Mouse (Mus musculus) CH12.LX (cell line): Measurements from ENCODE around the gene Kcne4.

ENCODE experiments used
- BHLHE40 ChIP-seq: IDR thresholded peaks from 2 replicates; pipeline ENCODE4 v1.6.1; 2011; ENCODE audit warnings: mild to moderate bottlenecking, low read depth, low read length, improper control_type of control experiment
- CTCF ChIP-seq, 2 experiments: IDR thresholded peaks in 1 of 2; conservative IDR thresholded peaks in 1 of 2; 2 replicates each; pipeline ENCODE4 v1.5.1; 2011 to 2012; ENCODE audit warnings: low read depth in 2 of 2, low read length in 2 of 2, improper control_type of control experiment in 1 of 2, inconsistent platforms in 1 of 2, mild to moderate bottlenecking in 1 of 2, moderate library complexity in 1 of 2
- EP300 ChIP-seq: IDR thresholded peaks from 2 replicates; pipeline ENCODE4 v1.6.1; 2011; ENCODE audit warnings: low read length, improper control_type of control experiment
- ETS1 ChIP-seq: conservative IDR thresholded peaks from 2 replicates; pipeline ENCODE4 v1.6.1; 2012; ENCODE audit warnings: low read depth, mild to moderate bottlenecking, inconsistent platforms, low read length, improper control_type of control experiment, moderate library complexity
- HCFC1 ChIP-seq: IDR thresholded peaks from 2 replicates; pipeline ENCODE4 v1.6.1; 2012; ENCODE audit warnings: low read depth, mild to moderate bottlenecking, inconsistent platforms, low read length, improper control_type of control experiment
- IRF4 ChIP-seq: IDR thresholded peaks from 2 replicates; pipeline ENCODE4 v1.6.1; 2014; ENCODE audit warnings: low read depth, mild to moderate bottlenecking, inconsistent platforms, low read length, improper control_type of control experiment
- MEF2A ChIP-seq: IDR thresholded peaks from 2 replicates; pipeline ENCODE4 v1.6.1; 2014; ENCODE audit warnings: low read depth, mild to moderate bottlenecking, inconsistent platforms, low read length, improper control_type of control experiment, borderline replicate concordance
- NELFE ChIP-seq: IDR thresholded peaks from 2 replicates; pipeline ENCODE4 v1.6.1; 2011; ENCODE audit warnings: low read depth, low read length, improper control_type of control experiment
- POLR2A ChIP-seq: IDR thresholded peaks from 2 replicates; pipeline ENCODE4 v1.6.1; 2011; ENCODE audit warnings: low read depth, mild to moderate bottlenecking, improper control_type of control experiment, low read length
- USF1 ChIP-seq: IDR thresholded peaks from 2 replicates; pipeline ENCODE4 v1.6.1; 2014; ENCODE audit warnings: low read depth, mild to moderate bottlenecking, inconsistent platforms, low read length, improper control_type of control experiment
- ZC3H11A ChIP-seq: IDR thresholded peaks from 2 replicates; pipeline ENCODE4 v1.6.1; 2012; ENCODE audit warnings: low read depth, mild to moderate bottlenecking, inconsistent platforms, low read length, improper control_type of control experiment
- ZKSCAN1 ChIP-seq: IDR thresholded peaks from 2 replicates; pipeline ENCODE4 v1.6.1; 2012; ENCODE audit warnings: low read depth, inconsistent platforms, low read length, improper control_type of control experiment, borderline replicate concordance
- ZNF384 ChIP-seq: IDR thresholded peaks from 2 replicates; pipeline ENCODE4 v1.6.1; 2012; ENCODE audit warnings: low read depth, low read length, improper control_type of control experiment, inconsistent platforms

DNA sequence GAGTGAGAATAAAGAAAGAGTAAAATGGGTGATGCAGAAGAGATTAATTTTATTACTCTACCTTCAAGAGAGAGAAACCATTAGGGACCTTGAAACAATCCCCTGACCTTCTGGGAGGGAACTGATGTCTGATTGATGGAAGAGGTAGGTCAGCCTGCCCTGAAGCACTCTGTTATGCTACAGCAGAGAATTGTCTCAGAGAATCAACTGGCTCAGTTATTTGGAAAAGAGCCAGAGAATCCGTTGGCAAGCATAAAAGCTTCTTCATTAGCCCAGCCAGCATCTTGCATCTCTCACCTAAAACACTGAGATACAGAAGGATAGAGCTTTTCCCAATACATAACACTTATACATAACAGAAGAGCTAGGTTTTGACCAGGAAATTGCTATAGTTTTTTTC lies 26.8 kb upstream of the Kcne4 start:
- TF ChIP-seq BHLHE40 (no peak), IRF4 (no peak), POLR2A (no peak), ZKSCAN1 (no peak), ZNF384 (no peak), USF1 (no peak), CTCF (conservative IDR thresholded peaks at IDR 0.05 in 1 of 2, IDR thresholded peaks at IDR 0.05 in 1 of 2; ENCODE audit: low read depth in 2 of 2, low read length in 2 of 2) (no peak), ZC3H11A (no peak), NELFE (no peak), EP300 (no peak), ETS1 (no peak), HCFC1 (no peak), MEF2A (no peak)
